Mouse (Mus musculus): ENCODE results near the gene Pgs1. TPM values are rescaled to one million over a fixed set of nuclear protein-coding genes. Genes with fewer than 3 reads are reported as not detected.

The Pgs1 gene
- polyA plus RNA-seq, 1 experiment from 2014 or later: 50.8 TPM

DNA sequence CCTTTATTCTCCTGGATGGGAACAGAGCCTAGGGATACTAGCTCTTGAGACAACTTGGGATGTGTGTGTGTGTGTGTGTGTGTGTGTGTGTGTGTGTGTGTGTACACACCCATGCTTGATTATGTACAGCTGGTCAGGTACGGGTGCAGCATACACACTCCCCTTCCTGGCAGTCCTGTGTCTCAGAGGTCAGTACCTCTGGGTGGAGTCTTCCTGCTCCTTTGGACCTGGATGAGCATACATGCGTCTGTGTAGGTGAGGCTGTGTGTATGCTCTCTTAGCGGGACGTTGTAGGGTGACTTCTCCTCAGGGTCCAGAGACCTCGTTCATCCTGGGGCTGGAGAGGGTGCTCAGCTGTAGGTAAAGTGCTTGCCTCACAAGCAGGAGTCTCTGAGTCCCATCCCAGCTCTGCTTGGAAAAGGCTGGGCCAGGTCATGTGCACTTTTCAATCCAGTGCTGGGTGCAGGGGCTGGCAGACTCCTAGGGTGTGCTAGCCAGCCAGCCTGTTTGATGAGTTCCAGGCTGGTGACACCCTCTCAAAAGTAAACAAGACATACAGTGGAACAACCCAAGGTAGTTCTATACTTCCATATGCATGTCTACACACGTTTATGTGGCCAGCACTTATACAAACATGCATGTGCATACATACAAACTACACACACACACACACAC, 13.3 kb downstream of the Pgs1 start:
- H3K36me3 ChIP-seq: peaks cover 60% of the 10 kb centered on the region
- H3K4me1 ChIP-seq (replicated peaks): peaks cover 17% of the 10 kb centered on the region
- H3K4me2 ChIP-seq (replicated peaks): no peak overlapping the region
- 89% methylated on average over 6 of the region's 6 CpGs for WGBS
- no peak overlapping the region for H3K27ac ChIP-seq
- ATAC-seq: no peak
- H3K9ac ChIP-seq (replicated peaks): no peak overlapping the region
- H3K9me3 ChIP-seq: no peaks in the 10 kb centered on the region
- H3K27me3 ChIP-seq: no peaks in the 10 kb centered on the region
- no peak overlapping the region for H3K4me3 ChIP-seq (replicated peaks)

DNA sequence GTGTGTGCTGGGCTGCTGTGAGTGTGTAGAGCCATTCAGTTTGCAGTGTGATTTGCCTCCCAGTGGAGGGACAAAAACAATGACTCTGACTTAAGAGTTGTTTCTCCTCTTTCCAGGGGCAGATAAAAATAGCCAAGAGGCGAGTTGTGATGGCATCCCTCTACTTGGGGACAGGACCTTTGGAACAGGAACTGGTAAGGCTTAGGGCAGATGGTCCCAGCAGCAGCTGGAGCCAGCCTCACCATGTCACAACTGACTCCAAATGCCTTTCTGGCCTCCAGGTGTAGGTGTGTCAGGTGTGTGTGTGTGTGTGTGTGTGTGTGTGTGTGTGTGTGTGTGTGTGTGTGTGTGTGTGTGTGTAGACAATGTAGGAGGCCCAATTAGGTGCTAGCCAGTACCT, 14.0 kb downstream of the Pgs1 start:
- Histone ChIP-seq H3K4me2 (replicated peaks) (no peak overlapping the region), H3K27me3 (no peaks in the 10 kb centered on the region), H3K27ac (no peak overlapping the region), H3K9me3 (no peaks in the 10 kb centered on the region), H3K4me3 (replicated peaks) (no peak overlapping the region), H3K36me3 (peaks cover 67% of the 10 kb centered on the region), H3K9ac (replicated peaks) (no peak overlapping the region), H3K4me1 (replicated peaks) (peaks cover 11% of the 10 kb centered on the region)
- 69% methylated on average over 1 of the region's 1 CpGs for WGBS
- ATAC-seq: no peak

DNA sequence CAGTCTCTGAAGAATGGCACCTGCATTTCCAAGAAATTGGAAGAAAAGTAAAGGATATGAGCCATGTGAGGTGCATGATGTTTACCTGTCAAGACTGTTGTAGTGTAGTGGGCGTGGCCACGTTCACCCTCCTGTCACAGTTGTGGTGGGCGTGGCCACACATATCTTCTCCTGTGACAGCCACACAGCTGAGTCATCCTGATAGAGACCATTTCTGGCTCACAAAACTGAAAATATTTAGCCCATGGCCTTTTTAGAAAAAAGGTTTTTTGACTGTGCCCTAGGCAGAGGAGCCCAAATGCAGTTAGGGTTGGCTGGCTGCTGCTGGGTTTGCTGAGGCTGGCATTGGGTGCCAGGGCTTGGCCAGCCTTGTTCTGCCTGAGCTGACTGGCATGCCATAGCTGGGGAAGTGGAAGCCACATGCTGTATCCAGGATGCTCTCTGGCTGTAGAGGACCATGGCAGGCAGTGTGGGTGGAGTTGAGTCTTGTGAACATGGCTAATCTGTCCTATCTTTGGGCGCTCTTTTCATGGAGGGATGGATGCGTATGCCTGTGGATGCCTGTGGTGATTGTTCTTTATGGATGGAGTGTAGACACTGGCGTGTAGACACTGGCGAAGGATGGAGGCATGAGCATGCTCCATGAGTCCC, 14.6 kb downstream of the Pgs1 start:
- no peak overlapping the region for H3K9ac ChIP-seq (replicated peaks)
- H3K36me3 ChIP-seq: peaks cover 73% of the 10 kb centered on the region
- no peaks in the 10 kb centered on the region for H3K27me3 ChIP-seq
- no peak for ATAC-seq
- H3K27ac ChIP-seq: no peak overlapping the region
- WGBS: 92% methylated on average over 7 of the region's 7 CpGs
- H3K4me1 ChIP-seq (replicated peaks): peaks cover 7% of the 10 kb centered on the region; the same call in 1 of the 2 replicates
- H3K4me2 ChIP-seq (replicated peaks): no peak overlapping the region
- H3K9me3 ChIP-seq: no peaks in the 10 kb centered on the region
- no peak overlapping the region for H3K4me3 ChIP-seq (replicated peaks)

DNA sequence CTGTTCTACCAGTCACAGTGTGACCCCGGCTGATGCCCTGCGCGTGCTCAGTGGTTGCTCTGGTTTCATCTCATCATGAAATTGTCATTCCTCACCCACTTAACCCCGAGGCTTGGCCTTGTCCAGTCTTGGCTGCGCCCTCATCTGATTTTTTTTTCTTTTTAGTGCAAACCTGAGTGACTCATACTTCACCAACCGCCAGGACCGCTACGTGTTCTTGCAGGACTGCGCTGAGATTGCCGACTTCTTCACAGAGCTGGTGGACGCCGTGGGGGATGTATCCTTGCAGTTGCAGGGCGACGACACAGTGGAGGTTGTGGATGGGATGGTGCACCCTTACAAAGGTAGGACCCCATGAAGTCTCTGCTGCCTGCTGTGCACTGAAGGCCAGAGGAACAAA, 17.1 kb downstream of the Pgs1 start:
- Histone ChIP-seq H3K4me1 (replicated peaks) (peaks cover 9% of the 10 kb centered on the region), H3K4me2 (replicated peaks) (no peak overlapping the region), H3K9ac (replicated peaks) (no peak overlapping the region), H3K36me3 (peaks cover 83% of the 10 kb centered on the region), H3K27ac (no peak overlapping the region), H3K27me3 (no peaks in the 10 kb centered on the region), H3K4me3 (replicated peaks) (no peak overlapping the region), H3K9me3 (no peaks in the 10 kb centered on the region)
- ATAC-seq: no peak
- WGBS: 96% methylated on average over 14 of the region's 14 CpGs

DNA sequence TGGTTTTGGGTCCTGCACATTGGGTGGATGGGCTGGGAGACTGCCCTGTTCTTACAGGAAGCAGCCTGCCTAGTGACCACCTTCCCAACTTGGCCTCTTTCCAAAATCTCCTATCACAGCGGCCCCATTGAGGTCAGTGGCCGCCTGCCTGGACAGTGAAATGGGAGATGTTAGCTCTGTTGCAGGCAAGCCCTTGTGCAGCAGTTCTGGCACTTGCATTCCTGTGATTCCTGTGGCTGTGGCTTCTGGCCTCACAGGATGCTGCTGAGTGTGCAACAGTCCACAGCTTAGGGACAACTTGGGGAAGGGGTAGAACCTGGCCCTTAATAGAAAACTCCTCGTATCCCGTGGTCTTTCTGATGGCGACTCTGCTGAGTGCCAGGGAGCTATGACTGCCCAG, 17.6 kb downstream of the Pgs1 start:
- Histone ChIP-seq H3K27me3 (no peaks in the 10 kb centered on the region), H3K9me3 (no peaks in the 10 kb centered on the region), H3K27ac (no peak overlapping the region), H3K4me2 (replicated peaks) (no peak overlapping the region), H3K4me1 (replicated peaks) (peaks cover 15% of the 10 kb centered on the region), H3K4me3 (replicated peaks) (no peak overlapping the region), H3K36me3 (peaks cover 79% of the 10 kb centered on the region), H3K9ac (replicated peaks) (no peak overlapping the region)
- WGBS: 82% methylated on average over 5 of the region's 5 CpGs
- ATAC-seq: no peak

DNA sequence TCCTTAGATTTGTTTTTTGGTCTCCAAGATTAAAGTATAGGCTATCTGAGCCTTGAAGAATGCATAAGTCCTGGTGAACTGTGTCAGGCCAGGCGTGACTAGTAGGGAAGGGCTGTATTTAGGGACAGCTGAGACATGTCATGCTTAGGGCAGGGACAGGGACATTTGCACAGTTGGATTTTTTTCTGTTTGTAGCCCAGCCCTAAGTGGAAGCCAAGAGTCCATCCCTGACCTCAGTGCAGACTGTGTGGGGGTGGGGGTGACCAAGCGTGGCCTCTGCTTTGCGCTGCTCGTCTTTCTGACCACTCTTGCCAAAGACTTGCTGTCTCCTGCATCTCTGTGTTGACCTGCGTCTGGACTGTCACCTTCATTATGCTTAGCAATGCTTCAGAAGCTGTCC, 18.1 kb downstream of the Pgs1 start:
- H3K9me3 ChIP-seq: no peaks in the 10 kb centered on the region
- H3K4me1 ChIP-seq (replicated peaks): peaks cover 20% of the 10 kb centered on the region
- H3K27me3 ChIP-seq: no peaks in the 10 kb centered on the region
- no peak for ATAC-seq
- peaks cover 77% of the 10 kb centered on the region for H3K36me3 ChIP-seq
- 88% methylated on average over 5 of the region's 5 CpGs for WGBS
- H3K9ac ChIP-seq (replicated peaks): no peak overlapping the region
- no peak overlapping the region for H3K4me2 ChIP-seq (replicated peaks)
- no peak overlapping the region for H3K27ac ChIP-seq
- H3K4me3 ChIP-seq (replicated peaks): no peak overlapping the region

DNA sequence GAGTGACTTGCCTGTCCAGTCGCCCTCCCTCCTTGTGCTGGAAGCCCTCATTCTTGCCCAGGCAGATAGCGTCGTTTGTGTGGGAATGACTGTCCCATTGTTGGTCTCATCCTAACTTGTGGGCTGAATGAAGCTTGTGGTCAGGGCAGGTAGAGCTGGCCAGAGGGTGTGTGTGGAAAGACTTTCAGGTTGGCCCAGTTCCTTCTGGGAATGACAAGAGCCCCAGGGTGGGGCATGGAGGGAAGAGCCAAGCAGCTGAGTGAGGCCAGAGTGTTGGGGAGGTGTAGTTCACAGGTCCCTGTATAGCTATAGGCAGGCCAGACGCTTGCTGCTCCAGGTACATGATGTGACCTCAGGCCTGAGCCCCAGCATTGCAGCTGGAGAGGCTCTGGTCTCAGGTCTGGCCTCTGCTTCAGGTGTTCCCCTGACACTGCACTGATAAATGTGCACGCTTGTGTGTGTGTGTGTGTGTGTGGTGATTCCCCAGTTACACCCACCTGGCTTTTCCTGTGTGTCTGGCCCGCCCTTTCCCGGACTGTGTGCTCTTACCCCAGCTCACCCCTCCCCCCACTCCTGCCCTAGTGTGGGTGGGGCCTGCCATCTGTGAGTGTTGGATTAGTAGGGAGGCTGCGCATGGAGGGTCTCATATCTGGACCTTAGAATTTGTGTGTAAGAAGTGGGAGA, 21.5 kb downstream of the Pgs1 start:
- peak overlapping the region; percentile 36 for H3K9ac ChIP-seq (replicated peaks)
- no peak for ATAC-seq
- peaks cover 43% of the 10 kb centered on the region for H3K36me3 ChIP-seq
- no peak overlapping the region for H3K4me3 ChIP-seq (replicated peaks)
- WGBS: 68% methylated on average over 8 of the region's 8 CpGs
- no peaks in the 10 kb centered on the region for H3K9me3 ChIP-seq
- no peaks in the 10 kb centered on the region for H3K27me3 ChIP-seq
- no peak overlapping the region for H3K4me2 ChIP-seq (replicated peaks)
- H3K27ac ChIP-seq: no peak overlapping the region
- peaks cover 35% of the 10 kb centered on the region for H3K4me1 ChIP-seq (replicated peaks)

DNA sequence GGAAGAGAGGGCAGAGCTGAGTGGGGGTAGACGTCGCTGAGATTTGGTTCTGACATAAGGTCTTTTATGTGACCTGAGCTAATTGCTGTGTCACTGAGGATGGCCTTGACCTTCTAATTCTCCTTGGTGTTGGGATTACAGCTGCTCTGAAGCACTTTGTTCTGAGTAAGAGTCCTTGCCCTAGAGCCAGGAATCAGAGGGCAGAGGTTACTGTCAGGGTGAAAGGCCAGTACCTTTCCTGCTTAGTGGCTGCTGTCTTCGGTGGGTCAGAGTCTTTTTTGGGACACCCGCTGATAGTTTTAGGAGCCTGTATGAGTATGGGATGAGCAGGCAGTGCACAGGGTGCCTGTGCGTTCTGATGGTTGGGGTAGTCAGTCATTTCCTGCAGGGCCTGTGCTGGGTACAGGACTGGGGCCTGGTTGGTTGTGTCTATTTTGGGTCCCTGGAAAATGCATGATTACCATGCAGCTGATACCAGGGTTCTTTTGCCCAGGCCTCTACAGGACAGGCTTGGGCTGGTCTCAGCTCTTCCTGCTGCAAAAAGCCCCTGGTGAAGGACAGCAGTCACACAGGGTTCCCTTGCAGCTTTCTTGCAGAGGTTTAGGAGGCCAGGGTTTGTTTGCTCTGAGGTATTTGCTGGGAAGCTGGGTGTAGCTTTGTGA, 22.2 kb downstream of the Pgs1 start:
- Histone ChIP-seq H3K27ac (no peak overlapping the region), H3K36me3 (peaks cover 38% of the 10 kb centered on the region)
- 50% methylated on average over 5 of the region's 5 CpGs for WGBS

DNA sequence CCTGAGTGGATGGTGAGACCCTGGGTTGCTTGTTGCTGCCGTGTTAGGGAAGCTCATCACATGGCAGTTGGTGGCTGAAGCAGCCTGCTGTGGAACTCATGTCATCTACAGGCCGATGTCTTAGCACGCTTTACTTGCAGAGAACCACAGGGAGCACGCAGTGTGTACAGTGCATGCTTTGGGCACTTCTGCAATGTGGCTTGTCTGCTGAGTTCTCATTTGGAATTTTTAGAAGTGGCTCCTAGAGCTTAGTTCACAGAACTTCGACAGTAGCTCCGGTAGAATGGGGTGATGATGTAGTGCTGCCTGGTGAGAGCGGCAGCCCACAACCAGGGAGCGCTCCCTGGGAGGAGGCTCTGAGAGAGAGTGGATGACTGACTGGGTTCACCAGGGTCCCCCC, 22.8 kb downstream of the Pgs1 start:
- H3K9ac ChIP-seq (replicated peaks): 0 out of 2 replicates have a peak overlapping the region, but pooled peaks have one; percentile 24
- H3K4me2 ChIP-seq (replicated peaks): no peak overlapping the region
- peaks cover 35% of the 10 kb centered on the region for H3K4me1 ChIP-seq (replicated peaks)
- H3K27ac ChIP-seq: no peak overlapping the region
- peaks cover 32% of the 10 kb centered on the region for H3K36me3 ChIP-seq
- H3K4me3 ChIP-seq (replicated peaks): no peak overlapping the region
- 84% methylated on average over 8 of the region's 8 CpGs for WGBS
- no peaks in the 10 kb centered on the region for H3K9me3 ChIP-seq
- ATAC-seq: no peak
- no peaks in the 10 kb centered on the region for H3K27me3 ChIP-seq

More for the DNA sequence above, 22.2 kb downstream of the Pgs1 start:
- Histone ChIP-seq H3K4me2 (replicated peaks) (no peak overlapping the region), H3K9me3 (no peaks in the 10 kb centered on the region), H3K4me1 (replicated peaks) (peaks cover 35% of the 10 kb centered on the region), H3K9ac (replicated peaks) (peak overlapping the region; percentile 36; the same call in 1 of the 2 replicates), H3K27me3 (no peaks in the 10 kb centered on the region), H3K4me3 (replicated peaks) (no peak overlapping the region)
- no peak for ATAC-seq

DNA sequence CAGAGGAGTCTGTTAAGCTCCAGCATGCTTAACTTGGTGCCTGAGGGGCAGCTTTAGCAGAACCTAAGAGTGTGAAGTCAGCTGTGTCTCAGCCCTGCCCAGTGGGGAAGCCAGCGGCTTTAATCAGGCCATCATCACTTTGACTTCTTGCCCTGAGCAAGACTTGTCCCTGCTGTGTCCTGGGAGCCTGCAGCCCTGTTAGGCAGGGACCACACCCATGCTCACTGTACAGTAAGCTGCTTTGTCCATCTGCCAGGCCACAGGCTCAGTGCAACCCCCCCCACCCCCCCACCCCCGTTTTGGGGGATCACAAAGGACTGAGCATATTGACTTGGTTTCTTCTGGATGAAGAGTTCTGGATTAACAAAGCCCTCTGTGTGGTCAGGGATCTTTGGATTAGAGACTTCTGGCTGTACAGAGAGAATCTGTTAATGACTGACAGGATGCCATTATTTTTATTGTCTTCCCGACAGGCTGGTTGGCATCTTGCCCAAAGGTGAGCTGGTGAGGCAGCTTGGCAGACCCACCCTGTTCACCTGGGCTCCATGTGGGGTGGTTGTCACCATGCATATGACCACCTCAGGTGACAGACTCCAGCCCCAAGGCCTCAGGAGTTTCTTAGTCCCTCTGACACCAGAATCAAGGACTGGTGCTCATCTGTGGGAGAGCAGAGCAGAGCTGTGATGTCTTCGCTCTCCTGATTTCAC, 23.9 kb downstream of the Pgs1 start:
- H3K4me1 ChIP-seq (replicated peaks): peaks cover 35% of the 10 kb centered on the region
- H3K27ac ChIP-seq: peak overlapping the region; percentile 20; the same call in 1 of the 2 replicates
- H3K4me2 ChIP-seq (replicated peaks): no peak overlapping the region
- no peaks in the 10 kb centered on the region for H3K27me3 ChIP-seq
- H3K36me3 ChIP-seq: peaks cover 29% of the 10 kb centered on the region
- H3K4me3 ChIP-seq (replicated peaks): no peak overlapping the region
- ATAC-seq: 0 out of 2 replicates have a peak, but pooled peaks have one; percentile 20
- no peaks in the 10 kb centered on the region for H3K9me3 ChIP-seq
- H3K9ac ChIP-seq (replicated peaks): peak overlapping the region; percentile 24; the same call in 1 of the 2 replicates
- WGBS: 50% methylated on average over 4 of the region's 4 CpGs

DNA sequence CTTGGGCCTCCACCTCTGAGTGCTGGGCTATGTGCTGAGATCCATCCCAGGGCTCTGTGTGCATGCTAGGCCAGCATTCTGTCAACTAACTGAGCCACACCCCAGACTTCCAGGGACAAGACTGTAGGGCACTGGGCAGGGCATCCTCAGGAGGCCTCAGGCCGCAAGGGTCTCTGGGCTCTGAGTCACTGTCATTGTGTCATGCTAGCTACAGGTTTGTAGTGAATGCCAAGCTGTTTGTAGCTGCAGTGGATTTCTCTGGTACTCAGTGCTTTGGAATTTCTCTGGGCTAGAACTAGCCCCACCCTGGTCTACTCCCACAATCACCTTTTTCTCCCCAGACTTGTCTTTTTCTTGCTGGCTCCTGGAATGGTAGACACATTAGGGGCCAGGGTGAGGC, 26.5 kb downstream of the Pgs1 start:
- no peak overlapping the region for H3K9ac ChIP-seq (replicated peaks)
- H3K4me3 ChIP-seq (replicated peaks): no peak overlapping the region
- H3K4me2 ChIP-seq (replicated peaks): no peak overlapping the region
- H3K9me3 ChIP-seq: no peaks in the 10 kb centered on the region
- H3K27ac ChIP-seq: no peak overlapping the region
- WGBS: 95% methylated on average over 1 of the region's 1 CpGs
- H3K36me3 ChIP-seq: peaks cover 32% of the 10 kb centered on the region
- peaks cover 31% of the 10 kb centered on the region for H3K4me1 ChIP-seq (replicated peaks)
- ATAC-seq: no peak
- no peaks in the 10 kb centered on the region for H3K27me3 ChIP-seq

Measured in midbrain, embryonic 13.5 days (tissue).